Mouse (Mus musculus): Measurements from ENCODE around the gene Fancf.

Gene Fancf

GRCm38 (mm10) chr7:51862097-51862492 lies at the start of gene Fancf:
TSS of gene Fancf (minus strand) at chr7:51862267.
- DNase-seq (ENCODE audit: low spot score in 2 of 2), result peak; percentile 98 to 99

GRCm38 (mm10) chr7:51899066-51899465 lies 37.0 kb upstream of the Fancf start:
- no peak for DNase-seq (ENCODE audit: low spot score in 2 of 2)

GRCm38 (mm10) chr7:51894939-51895338 lies 32.9 kb upstream of the Fancf start:
- DNase-seq (ENCODE audit: low spot score in 2 of 2), result no peak

- DNase-seq (ENCODE audit: low spot score in 2 of 2), result no peak
These were observed 32.2 kb upstream of the Fancf start for GRCm38 (mm10) chr7:51894133-51894801.

GRCm38 (mm10) chr7:51893008-51893407 lies 30.9 kb upstream of the Fancf start:
- DNase-seq (ENCODE audit: low spot score in 2 of 2), result no peak

- no peak for DNase-seq (ENCODE audit: low spot score in 2 of 2)
These were observed 30.3 kb upstream of the Fancf start for GRCm38 (mm10) chr7:51892224-51892965.

GRCm38 (mm10) chr7:51889601-51890000 lies 27.5 kb upstream of the Fancf start:
- DNase-seq (ENCODE audit: low spot score in 2 of 2), result no peak

GRCm38 (mm10) chr7:51887678-51888567 lies 25.9 kb upstream of the Fancf start:
- DNase-seq (ENCODE audit: low spot score in 2 of 2), result no peak

- DNase-seq (ENCODE audit: low spot score in 2 of 2), result no peak
These were observed 23.3 kb upstream of the Fancf start for GRCm38 (mm10) chr7:51885345-51885744.

GRCm38 (mm10) chr7:51880121-51880520 lies 18.1 kb upstream of the Fancf start:
- no peak for DNase-seq (ENCODE audit: low spot score in 2 of 2)

GRCm38 (mm10) chr7:51879136-51879723 lies 17.2 kb upstream of the Fancf start:
- peak; percentile 64 to 73 for DNase-seq (ENCODE audit: low spot score in 2 of 2)

GRCm38 (mm10) chr7:51878730-51879129 lies 16.7 kb upstream of the Fancf start:
- no peak for DNase-seq (ENCODE audit: low spot score in 2 of 2)

GRCm38 (mm10) chr7:51876316-51876715 lies 14.2 kb upstream of the Fancf start:
- no peak for DNase-seq (ENCODE audit: low spot score in 2 of 2)

GRCm38 (mm10) chr7:51872597-51872996 lies 10.5 kb upstream of the Fancf start:
- DNase-seq (ENCODE audit: low spot score in 2 of 2), result no peak

GRCm38 (mm10) chr7:51872041-51872440 lies 10.0 kb upstream of the Fancf start:
- no peak for DNase-seq (ENCODE audit: low spot score in 2 of 2)

- DNase-seq (ENCODE audit: low spot score in 2 of 2), result no peak
These were observed 5.9 kb upstream of the Fancf start for GRCm38 (mm10) chr7:51867983-51868382.

- no peak for DNase-seq (ENCODE audit: low spot score in 2 of 2)
These were observed 3.3 kb upstream of the Fancf start for GRCm38 (mm10) chr7:51865336-51865735.

GRCm38 (mm10) chr7:51862842-51863241 lies 775 bp upstream of the Fancf start:
- DNase-seq (ENCODE audit: low spot score in 2 of 2), result no peak

- DNase-seq (ENCODE audit: low spot score in 2 of 2), result peak; percentile 88 to 93
These were observed 594 bp downstream of the Fancf start, which contains the start of gene Gas2 for GRCm38 (mm10) chr7:51861250-51862096. TSS of gene Gas2 (plus strand) at chr7:51862015.

GRCm38 (mm10) chr7:51851890-51852507 lies 10.1 kb downstream of the Fancf start:
- no peak for DNase-seq (ENCODE audit: low spot score in 2 of 2)

Data from frontal cortex, postnatal 36 days (tissue).